Mouse (Mus musculus): Measurements from ENCODE around the gene Abi3.

- TF ChIP-seq CTCF (IDR thresholded peaks at IDR 0.05; ENCODE audit: insufficient read depth, low read length) (no peak), POLR2A (IDR thresholded peaks at IDR 0.05; ENCODE audit: borderline replicate concordance, extremely low read depth, low read depth, low read length) (no peak)
These were observed 9.2 kb downstream of the Abi3 start for GRCm38 (mm10) chr11:95833006-95833570.

All from lung, adult 2 months (tissue).